Mouse (Mus musculus) heart, embryonic 16.5 days (tissue): ENCODE measurements around the gene Stn1. TPM values are rescaled to one million over a fixed set of nuclear protein-coding genes. Genes with fewer than 3 reads are reported as not detected.
A peak's percentile ranks its signal among the peaks of the same experiment; 100 is the strongest.

Experiments
- ATAC-seq: fragments of 200-750 bp; cut with Nextera tagmentation; replicated peaks from 2 replicates; pipeline ENCODE4 v1.8.0; 2017; ENCODE audit warnings: moderate number of reproducible peaks; ENCODE audit not compliant: insufficient read depth, low FRiP score; ENCODE audit errors: extremely low read depth
- H3K27ac ChIP-seq: fragments of 300-500 bp; sonication (generic); 2 replicates; pipeline ENCODE4 v1.5.1; 2014; ENCODE audit warnings: mild to moderate bottlenecking, low read length, control low read depth, moderate library complexity
- H3K27me3 ChIP-seq: fragments of 300-500 bp; sonication (generic); 2 replicates; pipeline ENCODE4 v1.6.1; 2014; ENCODE audit warnings: low read length, mixed read lengths; ENCODE audit not compliant: control insufficient read depth, insufficient read depth
- H3K36me3 ChIP-seq: fragments of 300-500 bp; sonication (generic); 2 replicates; pipeline ENCODE4 v1.6.1; 2014; ENCODE audit not compliant: control insufficient read depth, insufficient read depth
- H3K4me1 ChIP-seq: fragments of 300-500 bp; sonication (generic); 2 replicates; pipeline ENCODE4 v1.6.1; 2014; ENCODE audit warnings: low read length, mixed read lengths; ENCODE audit not compliant: control insufficient read depth, insufficient read depth
- H3K4me2 ChIP-seq: fragments of 300-500 bp; sonication (generic); 2 replicates; pipeline ENCODE4 v1.6.1; 2014; ENCODE audit warnings: low read depth, mild to moderate bottlenecking, control low read depth, low read length
- H3K4me3 ChIP-seq: fragments of 300-500 bp; sonication (generic); 2 replicates; pipeline ENCODE4 v1.5.1; 2014; ENCODE audit warnings: mild to moderate bottlenecking, control low read depth, low read length
- H3K9ac ChIP-seq: fragments of 300-500 bp; sonication (generic); 2 replicates; pipeline ENCODE4 v1.6.1; 2014; ENCODE audit warnings: low read length, control low read depth
- H3K9me3 ChIP-seq: fragments of 300-500 bp; sonication (generic); replicated peaks from 2 replicates; pipeline ENCODE4 v1.6.1; 2016; ENCODE audit warnings: low read length; ENCODE audit not compliant: control insufficient read depth
- WGBS: fragments of 180-500 bp; shearing (Covaris S2); extraction: QIAGEN DNeasy Blood & Tissue Kit; methylation state at CpG from one replicate; pipeline ENCODE4 v1.1.7; 2014; 5-methylcytosine and 5-hydroxymethylcytosine counted together
- polyA plus RNA-seq: library from polyadenylated mRNA; unstranded; fragments of >200 nt; fragmentation: Nextera tagmentation; extraction: Ambion mirVana; gene quantifications from 2 replicates; pipeline ENCODE4 v1.2.1, GENCODE M21; 2015

Stn1 gene
- polyA plus RNA-seq, 1 experiment from 2014 or later = 38.5 TPM

GRCm38 (mm10) chr19:47532449-47532848, 4.9 kb downstream of the Stn1 start:
- peaks cover 10% of the 10 kb centered on the region for H3K36me3 ChIP-seq
- no peak for ATAC-seq

GRCm38 (mm10) chr19:47531309-47531708, 6.0 kb downstream of the Stn1 start:
- peaks cover 3% of the 10 kb centered on the region for H3K9me3 ChIP-seq
- no peak overlapping the region for H3K9ac ChIP-seq
- peaks cover 10% of the 10 kb centered on the region for H3K36me3 ChIP-seq
- H3K4me1 ChIP-seq = peaks cover 5% of the 10 kb centered on the region
- no peak overlapping the region for H3K27ac ChIP-seq
- WGBS = 90% methylated on average over 5 of the region's 5 CpGs
- H3K4me3 ChIP-seq = no peak overlapping the region
- H3K27me3 ChIP-seq = no peaks in the 10 kb centered on the region
- no peak overlapping the region for H3K4me2 ChIP-seq
- no peak for ATAC-seq

More at GRCm38 (mm10) chr19:47532449-47532848, 4.9 kb downstream of the Stn1 start:
- no peak overlapping the region for H3K4me2 ChIP-seq
- H3K27me3 ChIP-seq = no peaks in the 10 kb centered on the region
- H3K9me3 ChIP-seq = peaks cover 3% of the 10 kb centered on the region
- 92% methylated on average over 3 of the region's 3 CpGs for WGBS
- no peak overlapping the region for H3K27ac ChIP-seq
- H3K4me1 ChIP-seq = peaks cover 10% of the 10 kb centered on the region
- no peak overlapping the region for H3K4me3 ChIP-seq
- no peak overlapping the region for H3K9ac ChIP-seq

- peaks cover 15% of the 10 kb centered on the region for H3K36me3 ChIP-seq
- no peak overlapping the region for H3K27ac ChIP-seq
- no peaks in the 10 kb centered on the region for H3K4me1 ChIP-seq
- no peaks in the 10 kb centered on the region for H3K9me3 ChIP-seq
- 55% methylated on average over 21 of the region's 21 CpGs for WGBS
- no peak for ATAC-seq
- H3K27me3 ChIP-seq = no peaks in the 10 kb centered on the region
- no peak overlapping the region for H3K4me3 ChIP-seq
- H3K4me2 ChIP-seq = no peak overlapping the region
- 0 out of 2 replicates have a peak overlapping the region, but pooled peaks have one; percentile 22 for H3K9ac ChIP-seq
Measured at GRCm38 (mm10) chr19:47526239-47526986, 10.9 kb downstream of the Stn1 start.

- Histone ChIP-seq H3K4me3 (no peak overlapping the region), H3K4me1 (no peaks in the 10 kb centered on the region), H3K9ac (no peak overlapping the region), H3K36me3 (peaks cover 15% of the 10 kb centered on the region), H3K4me2 (no peak overlapping the region), H3K27ac (no peak overlapping the region), H3K9me3 (no peaks in the 10 kb centered on the region), H3K27me3 (no peaks in the 10 kb centered on the region)
- 87% methylated on average over 8 of the region's 8 CpGs for WGBS
- ATAC-seq = no peak
Measured at GRCm38 (mm10) chr19:47524905-47525304, 12.4 kb downstream of the Stn1 start.

- Histone ChIP-seq H3K4me1 (peaks cover 6% of the 10 kb centered on the region; the same call in 1 of the 2 replicates), H3K9ac (no peak overlapping the region), H3K27me3 (no peaks in the 10 kb centered on the region), H3K9me3 (no peaks in the 10 kb centered on the region), H3K4me2 (no peak overlapping the region), H3K27ac (no peak overlapping the region), H3K36me3 (peaks cover 12% of the 10 kb centered on the region), H3K4me3 (no peak overlapping the region)
- no peak for ATAC-seq
- WGBS = 88% methylated on average over 5 of the region's 5 CpGs
Measured at GRCm38 (mm10) chr19:47521403-47521802, 15.9 kb downstream of the Stn1 start.

- H3K27me3 ChIP-seq = no peaks in the 10 kb centered on the region
- 75% methylated on average over 8 of the region's 8 CpGs for WGBS
Measured at GRCm38 (mm10) chr19:47519163-47519893, 18.0 kb downstream of the Stn1 start.

GRCm38 (mm10) chr19:47518475-47519162, 18.7 kb downstream of the Stn1 start:
- no peak overlapping the region for H3K4me2 ChIP-seq
- ATAC-seq = no peak
- 65% methylated on average over 24 of the region's 24 CpGs for WGBS
- peaks cover 6% of the 10 kb centered on the region for H3K36me3 ChIP-seq
- no peaks in the 10 kb centered on the region for H3K27me3 ChIP-seq
- H3K4me1 ChIP-seq = peaks cover 10% of the 10 kb centered on the region
- no peak overlapping the region for H3K4me3 ChIP-seq
- no peak overlapping the region for H3K9ac ChIP-seq
- no peak overlapping the region for H3K27ac ChIP-seq
- no peaks in the 10 kb centered on the region for H3K9me3 ChIP-seq

More at GRCm38 (mm10) chr19:47519163-47519893, 18.0 kb downstream of the Stn1 start:
- H3K9ac ChIP-seq = no peak overlapping the region
- H3K36me3 ChIP-seq = peaks cover 10% of the 10 kb centered on the region
- H3K4me3 ChIP-seq = no peak overlapping the region
- H3K27ac ChIP-seq = no peak overlapping the region
- no peaks in the 10 kb centered on the region for H3K9me3 ChIP-seq
- no peak for ATAC-seq
- H3K4me2 ChIP-seq = no peak overlapping the region
- H3K4me1 ChIP-seq = peaks cover 6% of the 10 kb centered on the region; the same call in 1 of the 2 replicates

GRCm38 (mm10) chr19:47517570-47517969, 19.7 kb downstream of the Stn1 start:
- peaks cover 4% of the 10 kb centered on the region; the same call in 1 of the 2 replicates for H3K36me3 ChIP-seq
- no peak overlapping the region for H3K9ac ChIP-seq
- no peak overlapping the region for H3K4me3 ChIP-seq
- WGBS = 85% methylated on average over 8 of the region's 8 CpGs
- H3K27ac ChIP-seq = no peak overlapping the region
- H3K9me3 ChIP-seq = no peaks in the 10 kb centered on the region
- no peak for ATAC-seq
- H3K4me1 ChIP-seq = peaks cover 19% of the 10 kb centered on the region
- H3K4me2 ChIP-seq = no peak overlapping the region
- no peaks in the 10 kb centered on the region for H3K27me3 ChIP-seq
